Mouse (Mus musculus) cortical plate, adult 2 months (tissue): ENCODE results near the gene Parp2. TPM values are rescaled to one million over a fixed set of nuclear protein-coding genes. Genes with fewer than 3 reads are reported as not detected.
A peak's percentile ranks its signal among the peaks of the same experiment; 100 is the strongest.
"Not testable (repeated sequence)": the region's sequence is repeated elsewhere in the genome, so short reads cannot be mapped to it uniquely, and the experiment has no call there.

Experiments used
- H3K27ac ChIP-seq: fragments of 200-500 bp; 2 replicates; pipeline ENCODE4 v1.5.1; 2012; ENCODE audit warnings: low read length, control low read depth, inconsistent platforms; ENCODE audit not compliant: insufficient read depth
- H3K4me1 ChIP-seq: fragments of 200-500 bp; 2 replicates; pipeline ENCODE4 v1.6.1; 2011; ENCODE audit warnings: low read length; ENCODE audit not compliant: control insufficient read depth, insufficient read depth
- H3K4me3 ChIP-seq: fragments of 200-500 bp; 2 replicates; pipeline ENCODE4 v1.5.1; 2011; ENCODE audit warnings: mild to moderate bottlenecking, low read length, control low read depth; ENCODE audit not compliant: insufficient read depth
- CTCF ChIP-seq: fragments of 200-500 bp; IDR thresholded peaks from 2 replicates; pipeline ENCODE4 v1.5.1; 2011; ENCODE audit warnings: mild to moderate bottlenecking, control low read depth, low read length; ENCODE audit not compliant: insufficient read depth; ENCODE audit errors: extremely low read depth
- POLR2A ChIP-seq: fragments of 200-500 bp; IDR thresholded peaks from 2 replicates; pipeline ENCODE4 v1.6.1; 2011; ENCODE audit warnings: mild to moderate bottlenecking, low read length, control low read depth; ENCODE audit not compliant: insufficient read depth; ENCODE audit errors: extremely low read depth
- polyA plus RNA-seq: library from polyadenylated mRNA; depleted of rRNA; stranded (reverse); fragments of >200 nt; gene quantifications from 2 replicates; pipeline ENCODE4 v1.2.3, GENCODE M21; 2012

Parp2 gene
- polyA plus RNA-seq, 1 experiment: 49.2 TPM

GRCm38 (mm10) chr14:50795965-50796364 is 11.7 kb upstream of the Parp2 start:
- Histone ChIP-seq H3K4me1 (no peaks in the 10 kb centered on the region), H3K4me3 (no peak overlapping the region), H3K27ac (no peak overlapping the region)
- TF ChIP-seq POLR2A (no peak), CTCF (no peak)

GRCm38 (mm10) chr14:50796464-50796863 is 11.2 kb upstream of the Parp2 start:
- Histone ChIP-seq H3K4me3 (no peak overlapping the region), H3K27ac (no peak overlapping the region), H3K4me1 (no peaks in the 10 kb centered on the region)
- TF ChIP-seq CTCF (no peak), POLR2A (no peak)

- Histone ChIP-seq H3K27ac (no peak overlapping the region), H3K4me1 (no peaks in the 10 kb centered on the region), H3K4me3 (no peak overlapping the region)
- TF ChIP-seq CTCF (no peak), POLR2A (no peak)
Observed at GRCm38 (mm10) chr14:50798512-50798911, 9.1 kb upstream of the Parp2 start.

DNA sequence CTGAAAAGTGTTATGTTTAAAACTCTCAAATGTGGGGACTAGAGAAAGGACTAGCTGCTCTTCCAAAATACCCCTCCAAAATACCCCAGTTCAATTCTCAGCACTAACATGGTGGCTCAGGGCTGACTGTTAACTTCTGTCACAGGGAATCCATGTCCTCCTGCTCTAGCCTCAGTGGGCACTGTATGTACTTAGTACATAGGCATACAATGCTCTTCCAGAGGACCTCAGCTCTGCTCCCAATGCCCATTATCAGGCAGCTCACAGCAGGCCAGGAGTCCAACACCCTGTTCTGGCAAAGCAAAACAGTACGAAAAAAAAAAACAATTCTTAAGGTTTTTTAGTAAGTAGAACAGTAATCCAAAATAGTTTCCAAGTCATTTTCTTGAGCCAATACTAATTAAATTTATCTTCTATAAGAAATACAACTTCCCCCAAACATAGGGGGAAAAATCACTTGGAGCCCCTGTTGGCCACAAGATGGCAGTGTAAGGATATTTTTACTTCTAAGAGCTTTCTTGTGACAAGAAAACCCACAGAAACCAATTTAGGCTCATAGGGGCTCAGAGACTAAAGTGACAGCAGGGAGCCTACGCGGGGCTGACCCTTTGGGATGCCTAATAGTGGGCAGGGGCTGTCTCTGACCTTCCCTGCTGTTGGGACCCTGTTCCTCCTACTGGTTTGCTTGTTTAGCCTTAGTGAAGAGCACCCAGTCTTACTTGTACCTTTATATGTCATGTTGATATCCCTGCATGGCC is 8.0 kb upstream of the Parp2 start:
- Histone ChIP-seq H3K27ac (no peak overlapping the region), H3K4me1 (no peaks in the 10 kb centered on the region), H3K4me3 (no peak overlapping the region)
- TF ChIP-seq CTCF (peak; percentile 22; the same call in 1 of the 2 replicates), POLR2A (no peak)

GRCm38 (mm10) chr14:50802441-50802840 is 5.2 kb upstream of the Parp2 start:
- no peak overlapping the region for H3K4me3 ChIP-seq
- no peak for TF ChIP-seq POLR2A
- no peaks in the 10 kb centered on the region for H3K4me1 ChIP-seq
- H3K27ac ChIP-seq: no peak overlapping the region

DNA sequence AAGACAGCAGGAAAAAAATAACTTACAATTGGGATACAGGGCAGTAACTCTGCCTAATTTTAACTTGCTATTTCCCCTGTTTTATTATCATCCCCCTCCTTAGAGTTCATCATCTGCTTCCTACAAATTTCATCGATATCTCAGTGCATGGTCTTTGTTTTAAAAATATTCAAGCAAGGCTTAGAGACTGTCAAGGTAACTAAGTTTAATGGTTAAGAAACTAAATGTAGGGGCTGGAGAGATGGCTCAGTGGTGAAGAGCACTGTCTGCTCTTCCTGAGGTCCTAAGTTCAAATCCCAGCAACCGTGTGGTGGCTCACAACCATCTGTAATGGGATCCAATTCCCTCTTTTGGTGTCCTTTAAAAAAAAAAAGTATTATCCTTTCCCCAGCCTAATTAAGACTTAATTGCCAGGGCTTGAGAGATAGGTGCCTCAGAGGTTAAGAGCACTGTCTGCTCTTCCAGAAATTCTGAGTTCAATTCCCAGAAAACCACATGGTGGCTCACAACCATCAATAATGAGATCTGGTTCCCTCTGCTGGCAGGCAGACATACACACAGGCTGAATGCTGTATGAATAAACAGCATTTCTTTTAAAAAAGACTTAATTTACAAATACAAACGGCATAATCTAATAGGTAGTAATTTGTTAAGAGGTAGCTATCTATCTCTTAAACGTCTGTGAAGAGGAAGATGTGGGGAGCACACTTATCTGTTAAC is 4.6 kb upstream of the Parp2 start:
- H3K4me1 ChIP-seq: no peaks in the 10 kb centered on the region
- TF ChIP-seq CTCF: peak; percentile 20; the same call in 1 of the 2 replicates
- no peak for TF ChIP-seq POLR2A
- no peak overlapping the region for H3K4me3 ChIP-seq
- H3K27ac ChIP-seq: no peak overlapping the region

- H3K27ac ChIP-seq: no peak overlapping the region
- H3K4me3 ChIP-seq: no peak overlapping the region
- no peaks in the 10 kb centered on the region for H3K4me1 ChIP-seq
- TF ChIP-seq POLR2A (no peak), CTCF (no peak)
Observed at GRCm38 (mm10) chr14:50804683-50805082, 3.0 kb upstream of the Parp2 start.

DNA sequence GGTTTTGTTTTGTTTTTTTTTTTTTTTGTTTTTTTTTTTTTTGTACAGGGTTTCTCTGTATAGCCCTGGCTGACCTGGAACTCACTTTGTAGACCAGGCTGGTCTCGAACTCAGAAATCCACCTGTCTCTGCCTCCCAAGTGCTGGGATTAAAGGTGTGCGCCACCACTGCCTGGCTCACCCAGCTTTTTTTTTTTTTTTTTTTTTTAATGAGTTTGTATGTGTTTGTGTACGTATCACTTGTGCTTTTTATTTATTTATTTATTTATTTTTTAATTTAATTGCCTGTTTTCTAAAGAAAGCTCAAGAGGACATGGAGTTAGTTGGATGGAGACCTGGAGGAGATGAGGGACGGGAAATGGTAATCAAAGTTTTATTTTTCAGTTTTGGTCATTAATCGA is 1.2 kb upstream of the Parp2 start:
- not testable (repeated sequence) for H3K4me3 ChIP-seq, H3K4me1 ChIP-seq, H3K27ac ChIP-seq

DNA sequence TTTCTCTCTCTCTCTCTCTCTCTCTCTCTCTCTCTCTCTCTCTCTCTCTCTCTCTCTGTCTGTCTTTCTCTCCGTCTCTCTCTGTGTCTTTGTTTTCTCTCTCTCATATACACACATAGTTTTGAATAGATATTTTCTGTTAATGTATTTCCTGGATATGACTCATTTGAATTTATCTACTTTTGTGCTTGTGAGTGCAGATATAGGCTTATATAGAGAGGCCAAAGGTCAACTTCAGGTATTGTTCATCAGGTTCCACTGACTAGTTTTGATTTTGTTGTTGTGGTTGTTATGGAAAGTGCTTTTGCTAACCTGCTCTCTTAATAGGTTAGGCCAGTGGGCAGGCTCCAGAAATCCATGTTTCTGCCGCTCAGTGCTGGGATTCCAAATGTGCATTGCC is 5.4 kb downstream of the Parp2 start:
- Histone ChIP-seq H3K4me3 (no peak overlapping the region), H3K27ac (no peak overlapping the region), H3K4me1 (no peaks in the 10 kb centered on the region)
- TF ChIP-seq CTCF: no peak
- no peak for TF ChIP-seq POLR2A

- no peak for TF ChIP-seq CTCF
- no peak for TF ChIP-seq POLR2A
- H3K27ac ChIP-seq: no peak overlapping the region
- H3K4me1 ChIP-seq: no peaks in the 10 kb centered on the region
- H3K4me3 ChIP-seq: no peak overlapping the region
Observed at GRCm38 (mm10) chr14:50823240-50823639, 15.6 kb downstream of the Parp2 start.
